Mouse (Mus musculus) spleen, postnatal 14 days (tissue): Measurements from ENCODE around the gene Oaz3.

Source experiments
- DNase-seq, 2 experiments: peaks; one replicate each; pipeline ENCODE4 v3.0.0; 2021 to 2022; ENCODE audit warnings: low spot score in 2 of 2

The Oaz3 gene

DNA sequence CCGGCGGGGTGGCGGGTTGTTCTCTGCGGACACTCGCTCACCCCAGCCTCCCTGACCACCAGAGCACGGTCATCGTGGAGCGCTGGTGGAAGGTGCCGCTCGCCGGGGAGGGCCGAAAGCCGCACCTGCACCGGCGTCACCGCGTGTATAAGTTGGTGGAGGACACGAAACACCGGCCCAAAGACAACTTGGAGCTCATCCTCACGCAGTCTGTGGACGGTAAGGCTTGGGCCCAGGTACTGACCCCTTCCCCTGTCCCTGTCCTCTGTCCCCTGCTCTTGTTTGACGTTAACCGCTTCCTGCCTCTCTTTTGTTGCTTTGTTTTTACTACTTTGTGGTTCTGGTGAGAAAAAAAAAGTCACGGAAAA is at the start of gene Oaz3:
Oaz3 (minus strand) TSS at position 319 of the 368 bp plus-strand sequence.
- no peak for DNase-seq

DNA sequence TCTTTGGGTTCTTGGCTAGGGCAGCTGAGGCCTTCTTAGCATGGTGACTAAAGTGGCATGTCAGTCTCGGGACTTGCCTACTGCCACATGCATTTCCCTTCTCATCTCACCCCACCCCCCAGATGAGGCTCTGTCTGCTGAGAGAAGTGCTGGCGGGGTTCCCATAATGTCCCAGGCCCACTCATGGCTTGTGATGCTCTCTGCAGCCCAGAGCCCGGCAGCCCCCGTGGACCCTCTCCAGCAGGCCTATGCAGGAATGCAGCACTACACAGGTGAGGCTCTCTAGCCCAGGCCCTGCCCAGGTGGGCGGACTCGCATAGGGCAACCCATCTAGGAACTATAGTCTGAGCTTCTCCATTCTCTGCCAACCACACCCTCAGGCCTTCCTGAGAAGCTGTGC is 43.9 kb upstream of the Oaz3 start:
- no peak for DNase-seq

DNA sequence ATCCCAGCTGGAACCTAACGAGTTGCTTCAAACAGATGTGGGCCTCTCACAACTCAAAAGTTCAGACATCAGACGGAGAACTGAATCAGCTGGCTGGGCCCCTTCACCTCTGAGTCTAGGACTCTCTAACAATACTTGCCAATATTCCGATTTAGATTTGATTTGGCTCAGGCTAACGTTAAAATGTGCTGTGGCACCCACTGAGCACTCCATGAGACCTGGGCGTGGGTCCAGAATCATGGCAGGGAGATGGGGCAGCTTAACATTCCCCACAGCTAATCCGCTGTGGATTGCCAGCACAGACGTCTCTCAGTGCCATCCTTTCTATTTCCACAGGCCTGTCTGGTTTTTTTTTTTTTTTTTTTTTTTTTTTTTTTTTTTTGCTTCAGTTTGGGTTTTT is 42.2 kb upstream of the Oaz3 start:
- DNase-seq, result no peak

DNA sequence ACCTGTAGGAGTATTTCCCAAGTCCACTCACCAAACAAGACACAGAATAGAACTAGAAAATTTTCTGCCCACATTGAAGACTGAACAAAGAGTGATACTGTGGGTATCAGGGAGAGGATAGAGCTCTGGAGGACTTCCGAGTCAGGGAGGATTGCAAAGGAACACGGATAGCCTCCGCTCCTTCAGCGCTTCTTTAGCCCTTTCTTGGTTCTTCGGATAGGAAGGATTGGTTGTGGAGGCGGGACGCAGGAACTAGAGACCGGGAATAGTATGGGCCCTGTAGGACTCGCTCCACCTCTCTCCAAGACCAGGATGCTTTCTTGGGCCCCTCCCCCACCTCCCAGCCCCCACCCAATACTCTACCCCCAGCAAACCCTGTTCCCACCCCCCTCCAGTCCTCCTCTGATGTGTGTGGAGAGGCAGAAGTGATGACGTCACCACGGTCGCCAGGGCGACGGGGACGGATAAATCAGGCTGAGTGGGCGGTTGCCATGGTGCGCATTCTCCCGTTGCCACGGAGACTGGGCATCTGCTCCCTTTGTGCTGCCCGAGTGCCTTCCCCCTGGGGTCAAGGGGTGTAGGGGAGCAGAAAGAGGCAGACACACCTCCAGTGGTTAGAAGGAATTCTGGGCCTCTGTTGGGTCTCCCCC is 40.2 kb upstream of the Oaz3 start:
- DNase-seq, result no peak

GRCm38 (mm10) chr3:94482764-94483385 is 39.2 kb upstream of the Oaz3 start:
- DNase-seq, result no peak

- DNase-seq, result no peak
These were observed 37.7 kb upstream of the Oaz3 start for GRCm38 (mm10) chr3:94481429-94481828.

DNA sequence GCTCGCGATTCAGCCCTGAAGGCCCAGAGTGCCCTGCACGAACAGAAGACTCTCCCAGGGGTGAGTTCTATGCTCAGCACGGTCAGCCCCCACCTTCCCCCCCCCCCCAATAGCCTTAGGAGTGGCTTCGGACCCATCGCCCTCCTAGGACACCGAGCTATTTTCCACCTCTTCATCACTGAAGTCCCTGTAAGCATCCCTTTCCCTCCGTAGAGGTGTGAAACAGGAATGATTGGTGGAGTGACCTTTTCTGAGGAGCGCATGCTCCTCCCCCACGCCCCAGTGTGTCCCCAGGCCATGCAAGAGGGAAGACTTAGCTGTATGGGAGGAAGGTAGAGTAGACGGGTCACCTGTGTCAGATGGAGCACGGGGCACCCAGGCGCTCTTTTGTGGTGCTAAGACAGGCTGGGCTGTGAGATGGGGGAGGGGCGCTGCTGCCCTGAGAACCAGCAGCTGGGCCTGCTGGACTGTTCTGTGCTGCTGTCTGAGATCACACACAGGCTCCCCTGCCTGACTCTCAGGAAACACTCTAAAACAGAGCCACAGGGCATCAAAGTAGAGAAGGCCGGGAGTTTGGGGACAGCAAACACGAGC is 36.7 kb upstream of the Oaz3 start, which contains the start of gene Riiad1:
Riiad1 (minus strand) TSS at position 51 of the 594 bp plus-strand sequence.
- DNase-seq, result no peak

GRCm38 (mm10) chr3:94479564-94479963 is 35.8 kb upstream of the Oaz3 start:
- DNase-seq, result no peak

DNA sequence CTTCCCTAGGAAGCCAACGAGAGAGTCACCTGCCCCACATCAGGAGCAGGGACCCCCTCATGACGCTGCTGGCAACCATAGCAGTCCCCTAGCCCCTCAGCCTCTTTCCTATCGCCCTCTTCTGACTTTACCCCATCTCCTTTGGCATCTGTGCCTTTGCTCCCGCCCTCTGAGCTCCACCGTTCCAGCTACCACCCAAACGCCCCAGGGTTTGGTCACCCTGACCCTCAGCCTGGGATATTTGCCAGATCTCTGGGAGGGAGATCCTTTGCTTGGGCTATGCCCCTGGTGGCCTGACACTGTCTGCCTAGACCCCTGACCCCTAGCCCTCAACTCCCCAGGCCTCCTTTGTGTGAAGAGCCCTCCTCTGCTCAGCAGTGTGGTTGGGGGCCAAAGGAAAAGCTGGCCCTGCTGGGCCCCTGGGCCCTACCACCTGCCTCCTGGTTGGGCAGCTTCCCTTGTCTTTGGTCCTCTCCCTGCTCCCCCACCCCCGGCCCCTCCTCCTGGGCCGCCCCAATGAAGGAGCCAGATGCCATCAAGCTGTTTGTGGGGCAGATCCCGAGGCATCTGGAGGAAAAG is 35.0 kb upstream of the Oaz3 start:
- no peak for DNase-seq

DNA sequence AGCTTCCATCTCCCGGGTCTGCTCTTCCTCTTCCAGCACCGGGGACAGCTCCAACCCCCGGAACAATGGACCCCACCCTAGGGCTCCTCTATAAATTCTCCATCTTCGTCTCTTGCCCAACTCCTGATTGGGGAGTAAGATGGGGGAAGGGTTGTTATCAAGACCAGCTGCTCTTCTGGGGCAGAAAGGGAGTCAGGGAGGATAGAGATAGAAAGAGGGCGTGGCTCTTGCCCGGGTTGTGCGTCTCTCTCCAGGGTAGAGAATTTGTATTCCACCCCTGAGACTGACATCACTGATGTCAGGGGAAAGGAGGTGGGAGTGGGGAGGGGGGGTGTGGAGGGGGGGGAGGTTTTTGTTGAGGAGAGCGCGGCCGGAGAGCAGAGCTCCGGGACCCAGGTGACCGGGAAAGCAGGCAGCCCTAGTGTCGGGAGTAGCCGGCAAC is 34.3 kb upstream of the Oaz3 start, which contains the start of gene Celf3:
Celf3 (plus strand) TSS at position 315 of the 442 bp plus-strand sequence.
- no peak for DNase-seq

DNA sequence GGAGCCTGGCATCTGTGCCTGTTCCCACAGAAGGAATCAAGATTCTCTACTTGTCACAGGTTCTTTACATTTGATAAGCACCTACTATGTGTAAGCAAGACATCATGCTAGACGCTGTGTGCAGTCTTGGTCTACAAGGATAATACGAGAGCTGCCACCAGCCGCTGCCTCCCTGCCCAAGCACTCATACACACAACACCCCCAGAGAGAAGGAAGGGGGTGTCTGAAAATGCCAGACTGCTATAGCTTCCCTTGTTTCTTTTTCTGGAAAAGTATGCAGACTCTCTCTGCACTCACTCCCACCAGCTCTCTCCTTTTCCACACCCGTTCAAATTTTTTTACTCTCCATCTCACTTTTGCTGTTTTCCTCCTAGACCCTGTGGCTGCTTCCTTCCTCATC is 33.7 kb upstream of the Oaz3 start:
- no peak for DNase-seq

DNA sequence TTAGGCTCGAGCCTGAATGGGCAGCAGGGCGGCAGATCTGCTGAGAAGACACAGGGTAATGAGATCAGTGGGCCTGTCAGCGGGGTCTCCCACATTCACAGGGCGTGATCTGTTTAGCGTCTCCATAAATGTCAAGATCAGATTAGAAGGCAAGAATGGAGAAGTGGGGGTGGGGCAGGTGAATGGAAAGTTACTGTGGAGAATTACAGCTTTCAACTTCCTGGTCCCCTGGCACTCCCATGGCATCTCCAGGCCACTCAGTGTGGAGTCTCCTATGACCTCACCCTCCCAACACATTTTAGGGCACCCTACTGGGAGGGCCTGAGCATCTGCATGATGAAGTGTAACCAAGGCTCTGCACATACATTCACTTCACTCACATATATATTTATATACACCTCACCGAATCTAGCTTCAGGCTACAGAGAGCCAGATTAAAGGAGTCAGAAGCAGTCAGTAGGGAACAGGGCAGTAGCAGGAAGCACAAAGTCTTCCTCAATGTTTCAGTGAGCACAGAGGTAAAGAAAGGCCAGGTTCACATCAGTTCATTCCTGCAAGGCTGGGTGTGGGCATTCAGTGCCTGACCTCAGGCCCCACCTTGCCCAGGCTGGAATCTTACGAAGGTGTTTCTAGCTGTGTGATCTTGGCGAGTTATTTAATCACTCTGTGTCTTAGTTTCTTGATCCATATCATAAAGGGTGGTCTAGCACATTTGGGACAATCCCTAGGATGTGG is 32.8 kb upstream of the Oaz3 start:
- no peak for DNase-seq

GRCm38 (mm10) chr3:94473567-94474232 is 30.0 kb upstream of the Oaz3 start:
- no peak for DNase-seq

DNA sequence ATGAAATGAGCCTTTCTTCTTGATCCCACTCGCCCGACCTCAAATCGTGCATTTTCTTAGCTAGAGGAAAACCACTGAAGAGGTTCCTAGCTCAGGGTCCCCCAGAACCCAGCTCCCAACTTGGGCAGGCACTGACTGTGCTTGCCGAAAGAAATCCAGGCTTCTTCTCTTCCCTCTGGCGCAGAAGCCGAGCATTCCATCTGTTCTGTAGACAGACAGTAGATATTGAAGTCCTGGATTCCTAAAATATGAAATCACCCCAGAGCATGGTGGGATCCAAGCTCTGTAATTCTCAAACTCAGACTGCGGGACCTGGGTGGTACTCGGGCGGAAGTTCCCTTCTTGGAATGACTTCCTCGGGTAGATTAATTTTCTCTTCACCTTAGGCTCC is 29.4 kb upstream of the Oaz3 start:
- no peak for DNase-seq

GRCm38 (mm10) chr3:94472447-94473114 is 28.9 kb upstream of the Oaz3 start:
- no peak for DNase-seq

DNA sequence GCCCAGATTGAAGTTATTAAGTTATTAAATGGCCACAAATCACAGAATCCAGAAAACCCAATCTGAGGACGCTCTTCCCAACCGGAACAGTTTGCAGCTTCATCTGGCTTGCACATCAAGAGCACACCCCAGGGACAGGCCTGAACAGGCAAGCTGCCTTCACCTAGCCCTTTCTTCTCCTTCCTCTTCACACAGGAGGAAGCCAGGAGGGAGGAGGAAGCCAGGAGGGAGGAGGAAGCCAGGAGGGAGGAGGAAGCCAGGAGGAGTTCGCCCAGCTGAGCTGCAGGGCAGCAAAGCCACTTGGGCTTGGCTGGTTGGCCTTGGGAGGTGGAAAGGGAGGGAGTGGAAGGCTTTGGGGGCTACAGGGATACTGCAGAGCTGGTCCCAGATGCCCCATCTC is 25.2 kb upstream of the Oaz3 start:
- DNase-seq, result no peak

- DNase-seq, result no peak
These were observed 22.1 kb upstream of the Oaz3 start for GRCm38 (mm10) chr3:94465632-94466430.

- DNase-seq, result no peak
These were observed 20.3 kb upstream of the Oaz3 start for GRCm38 (mm10) chr3:94463926-94464578.

DNA sequence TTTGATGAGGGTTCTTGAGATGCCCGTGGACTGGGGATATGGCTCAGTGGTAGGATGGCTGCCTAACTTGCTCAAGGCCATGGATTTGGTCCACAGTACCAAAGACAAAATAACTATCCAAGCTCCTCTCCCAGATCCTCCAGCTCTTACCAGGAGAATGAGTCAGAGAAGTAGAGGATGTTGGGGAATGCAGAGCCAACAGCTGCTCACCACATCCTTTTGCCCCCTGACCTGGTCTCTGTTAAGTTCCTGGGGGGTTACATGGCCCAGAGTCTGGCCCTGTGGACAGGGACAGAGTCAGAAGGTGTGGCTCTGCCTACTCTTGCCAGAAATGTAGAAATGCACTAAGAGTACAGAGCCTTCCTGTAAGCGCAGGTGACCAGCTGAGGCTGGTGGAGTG is 16.1 kb upstream of the Oaz3 start:
- no peak for DNase-seq

DNA sequence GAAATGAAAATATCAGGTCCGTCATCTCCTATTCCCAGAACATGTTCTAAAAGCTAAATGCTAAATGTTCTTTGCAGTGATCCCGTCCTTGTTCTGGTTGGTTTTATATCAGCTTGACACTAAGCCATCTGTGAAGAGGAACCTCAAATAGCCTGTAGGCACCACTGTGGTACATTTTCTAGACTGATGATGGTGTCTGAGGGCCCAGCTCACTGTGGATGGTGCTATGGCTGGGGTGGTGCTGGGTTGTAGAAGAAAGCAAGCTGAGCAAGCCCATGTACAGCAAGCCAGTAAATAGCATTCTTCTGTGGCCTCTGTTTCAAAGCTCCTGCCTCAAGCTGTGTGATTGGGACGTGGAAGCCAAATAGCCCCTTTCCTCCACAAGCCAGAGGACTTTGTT is 13.3 kb upstream of the Oaz3 start:
- no peak for DNase-seq
